Mouse (Mus musculus): ENCODE results near the gene Olfr1297.

Gene Olfr1297

DNA sequence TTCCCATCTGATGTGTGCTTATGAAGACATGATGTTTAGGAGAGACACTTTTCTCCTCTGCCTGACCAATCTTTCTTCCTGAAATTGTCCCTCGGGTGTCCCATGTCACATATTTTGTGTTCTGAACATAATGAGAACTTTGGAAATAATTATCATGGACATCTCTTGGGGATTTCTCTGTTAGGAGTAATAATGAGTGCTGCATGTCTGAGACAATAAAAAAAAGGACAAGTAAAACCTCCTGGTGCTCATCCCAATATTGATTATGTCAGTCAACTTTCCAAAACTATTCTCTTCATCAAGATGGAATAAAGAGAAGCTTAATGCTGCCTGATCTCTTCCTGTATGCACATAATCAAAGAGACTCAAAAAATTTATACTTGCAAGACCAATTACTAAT is at the start of gene Olfr1297:
Gene Olfr1297 (minus strand): TSS at position 101 of the 400 bp plus-strand sequence.
- DNase-seq (ENCODE audit: low read depth in 2 of 2, low spot score in 2 of 2), result no peak

DNA sequence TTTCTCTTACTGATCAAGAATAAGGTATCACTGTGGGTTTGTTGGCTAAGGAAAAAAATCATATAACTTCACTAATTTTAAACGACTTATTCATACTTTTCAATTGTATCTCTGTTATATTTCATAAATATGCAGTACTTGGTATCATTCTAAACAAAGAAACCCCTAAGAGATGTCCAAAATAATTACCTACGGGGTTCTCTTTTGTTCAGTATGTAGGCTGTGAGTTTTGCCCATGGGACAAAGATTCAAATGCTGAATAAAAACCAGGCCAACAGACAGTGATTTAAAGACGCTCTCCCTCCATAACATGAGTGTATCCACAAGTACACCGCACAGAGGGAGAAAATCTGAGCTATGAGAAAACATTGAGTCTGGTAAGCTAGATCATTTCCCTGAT is 34.8 kb upstream of the Olfr1297 start, which contains the start of gene Olfr1299:
Gene Olfr1299 (plus strand): TSS at position 301 of the 400 bp plus-strand sequence.
- DNase-seq (ENCODE audit: low read depth in 2 of 2, low spot score in 2 of 2), result no peak

DNA sequence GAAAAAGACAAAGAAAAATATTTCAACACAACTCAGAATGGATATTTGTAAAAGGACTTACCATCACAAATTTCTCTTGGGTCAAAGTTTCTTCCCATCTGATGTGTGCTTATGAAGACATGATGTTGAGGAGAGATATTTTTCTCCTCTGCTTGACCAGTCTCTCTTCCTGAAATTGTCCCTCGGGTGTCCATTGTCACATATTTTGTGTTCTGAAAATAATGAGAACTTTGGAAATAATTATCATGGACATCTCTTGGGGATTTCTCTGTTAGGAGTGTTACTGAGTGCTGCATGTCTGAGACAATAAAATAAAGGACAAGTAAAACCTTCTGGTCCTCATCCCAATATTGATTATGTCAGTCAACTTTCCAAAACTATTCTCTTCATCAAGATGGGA is 22.8 kb upstream of the Olfr1297 start, which contains the start of gene Olfr1298:
Gene Olfr1298 (minus strand): TSS at position 101 of the 400 bp plus-strand sequence.
- DNase-seq (ENCODE audit: low read depth in 2 of 2, low spot score in 2 of 2), result no peak

DNA sequence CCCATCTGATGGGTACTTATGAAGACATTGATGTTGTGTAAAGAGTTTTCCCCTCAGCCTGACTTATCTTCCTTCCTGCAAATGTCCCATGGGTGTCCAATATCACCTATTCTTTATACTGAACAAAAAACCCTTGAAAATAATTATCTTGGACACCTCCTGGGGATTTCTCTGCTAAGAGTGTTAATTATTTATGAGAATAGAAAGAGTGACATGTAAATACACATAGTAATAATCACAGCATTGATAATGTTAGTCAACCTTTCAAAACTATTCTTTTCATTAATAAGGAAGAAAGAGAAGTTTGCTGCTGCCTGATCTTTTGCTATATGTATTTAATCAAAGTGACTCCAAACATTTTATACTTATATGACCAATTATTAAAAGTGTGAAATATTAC is 56.7 kb downstream of the Olfr1297 start, which contains the start of gene Olfr1295:
Gene Olfr1295 (minus strand): TSS at position 101 of the 400 bp plus-strand sequence.
- no peak for DNase-seq (ENCODE audit: low read depth in 2 of 2, low spot score in 2 of 2)

Data from CD8-positive naive resting alpha-beta T cell, adult 2 months (primary cell).